Mouse (Mus musculus) right cerebral cortex, postnatal 36 days (tissue): ENCODE measurements around the gene Gm45521.
A peak's percentile ranks its signal among the peaks of the same experiment; 100 is the strongest.
"Not testable (repeated sequence)": the region's sequence is repeated elsewhere in the genome, so short reads cannot be mapped to it uniquely, and the experiment has no call there.

Source experiments
- DNase-seq, 2 experiments: peaks; one replicate each; pipeline ENCODE4 v3.0.0; 2022; ENCODE audit warnings: low spot score in 2 of 2, mixed read lengths in 1 of 2

The Gm45521 gene

DNA sequence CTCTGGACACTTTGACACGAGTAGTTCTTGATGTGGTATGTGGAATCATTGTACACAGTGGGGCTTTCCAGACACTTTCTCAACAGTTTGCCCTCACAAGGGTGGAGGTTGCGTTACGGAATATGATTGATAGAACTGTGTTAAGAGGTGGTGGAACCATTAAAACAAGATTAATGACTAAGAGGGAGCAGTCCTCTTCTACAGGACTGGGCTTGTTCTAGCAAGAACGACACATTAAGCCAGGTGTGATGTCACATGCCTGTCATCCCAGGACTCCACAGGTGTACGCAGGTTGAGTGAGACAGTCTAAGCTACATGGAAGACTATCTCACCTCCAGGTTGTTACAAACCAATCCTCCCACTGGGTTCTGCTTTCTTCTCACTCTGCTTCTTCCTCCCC is 42.3 kb downstream of the Gm45521 start:
- no peak for DNase-seq

DNA sequence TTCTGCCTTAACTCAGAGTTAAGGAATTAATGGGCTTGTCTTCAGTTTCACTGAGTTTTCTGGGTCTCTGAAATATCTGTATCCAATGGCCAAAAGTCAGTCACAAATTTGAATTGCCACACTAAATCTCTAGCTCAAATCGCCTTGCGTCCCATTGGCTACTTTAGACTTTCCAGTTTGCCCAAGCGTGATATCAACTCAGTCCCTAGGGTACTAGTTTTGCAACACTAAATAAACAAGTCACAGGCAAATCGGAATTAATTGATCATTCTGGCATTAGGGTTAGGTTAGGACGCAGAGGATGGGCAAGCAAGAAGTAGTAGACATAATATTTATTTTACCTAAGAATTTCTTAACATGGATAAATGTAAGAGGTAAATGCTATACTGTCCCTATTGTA is 43.2 kb downstream of the Gm45521 start:
- DNase-seq: no peak

DNA sequence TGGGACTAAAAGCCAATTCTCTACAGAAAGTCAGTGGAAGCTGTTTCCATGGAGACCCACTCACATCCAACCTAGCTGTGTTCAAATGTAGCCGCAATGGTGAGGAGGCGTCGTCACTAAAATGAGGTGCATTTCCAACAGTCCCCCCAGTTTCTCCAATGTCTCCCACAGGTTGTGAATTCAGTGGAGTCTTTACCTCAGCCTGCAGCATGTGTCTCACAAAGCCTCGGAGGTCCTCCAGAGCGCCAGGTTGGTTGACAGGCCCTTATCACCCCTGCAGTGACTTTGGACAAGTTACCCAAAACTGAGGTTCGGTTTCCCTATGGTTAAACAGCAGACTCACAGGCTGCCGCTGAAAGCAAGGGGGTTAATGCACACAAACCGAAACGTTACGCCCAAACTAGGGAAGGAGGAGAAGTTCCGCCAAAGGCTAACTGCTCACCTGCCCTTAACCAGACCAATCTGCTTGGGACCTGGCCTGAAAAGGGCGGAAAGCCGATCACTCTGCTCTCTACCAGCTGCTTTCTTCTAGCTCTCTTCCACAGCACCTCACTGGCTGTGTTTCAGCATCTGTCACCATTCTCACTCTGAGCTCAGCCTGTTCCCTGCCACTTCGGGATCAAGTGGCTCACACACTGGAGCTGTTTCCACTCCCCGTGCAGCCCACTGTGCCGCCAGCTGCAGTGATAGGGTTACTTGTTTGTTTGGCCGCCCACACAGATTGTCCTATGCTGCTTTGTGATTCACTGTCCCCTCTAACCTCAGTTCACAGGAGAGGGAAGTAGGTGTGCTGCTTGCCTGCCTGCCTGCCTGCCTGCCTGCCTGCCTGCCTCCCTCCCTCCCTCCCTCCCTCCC is 44.0 kb downstream of the Gm45521 start:
- DNase-seq: peak; percentile 54 to 69

DNA sequence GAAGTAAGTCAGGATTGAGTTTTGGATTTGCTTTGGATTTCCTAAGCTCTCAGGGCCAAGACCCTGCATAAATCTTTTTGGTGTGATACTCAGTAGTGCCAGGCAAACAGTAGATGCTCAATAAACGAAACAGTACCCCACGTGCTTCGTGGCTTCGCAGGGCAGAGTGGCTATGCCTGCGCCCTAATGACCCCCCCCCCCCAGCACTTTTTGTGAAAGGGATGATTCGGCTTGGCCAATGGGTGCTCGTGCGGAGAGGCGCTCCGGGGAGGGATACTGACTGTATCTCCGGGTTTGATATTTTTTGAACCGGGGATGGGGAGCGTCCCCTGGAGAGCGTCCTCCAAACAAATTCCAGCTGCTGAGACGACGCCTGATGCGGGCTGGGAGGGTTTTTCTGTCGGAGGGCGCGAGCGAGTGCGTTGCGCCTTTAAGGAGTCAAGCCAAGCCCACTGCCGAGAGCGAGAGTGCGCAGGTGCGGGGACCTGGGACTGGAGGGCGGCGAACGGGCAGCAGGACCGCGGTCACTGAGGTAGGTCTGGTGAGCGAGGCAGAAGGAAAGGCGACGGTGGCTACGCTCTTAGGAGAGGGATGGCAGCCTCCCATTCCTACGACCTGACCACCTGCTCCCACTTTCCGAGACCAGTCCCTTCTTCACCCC is 45.5 kb downstream of the Gm45521 start, which contains the start of gene Abhd6:
Gene Abhd6, plus strand, starts transcription at position 471 of the 661 bp plus-strand sequence.
- peak; percentile 77 to 80 for DNase-seq

DNA sequence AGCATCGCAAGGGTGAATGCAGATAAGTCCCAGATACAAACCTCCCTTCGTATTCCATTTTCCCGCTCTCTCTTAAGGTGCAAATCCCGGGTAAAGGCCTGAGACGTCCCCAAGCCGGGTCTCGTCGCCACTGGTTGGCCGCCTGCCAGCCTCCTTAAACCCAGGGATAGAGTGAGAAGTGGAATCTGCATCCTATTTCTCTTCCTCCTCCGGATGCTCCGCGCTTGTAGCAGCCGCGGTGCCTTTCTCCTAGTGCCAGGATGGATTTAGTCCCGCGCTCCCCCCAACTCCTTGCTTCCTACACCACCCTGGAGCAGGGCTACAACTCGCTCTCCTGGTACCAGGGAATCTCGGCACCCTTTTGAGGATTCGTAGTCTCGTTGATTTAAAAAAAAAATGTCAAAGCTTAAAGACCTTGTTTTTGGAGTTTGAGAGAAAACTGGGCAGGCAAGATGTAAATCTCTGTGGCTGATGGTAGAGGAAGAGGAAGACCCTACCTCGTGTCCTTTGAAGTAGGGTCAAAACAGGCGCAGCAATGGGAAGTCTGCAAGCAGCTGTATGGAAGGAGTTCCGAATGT is 46.1 kb downstream of the Gm45521 start:
- peak in 1 of 2 experiments; percentile 34 for DNase-seq

DNA sequence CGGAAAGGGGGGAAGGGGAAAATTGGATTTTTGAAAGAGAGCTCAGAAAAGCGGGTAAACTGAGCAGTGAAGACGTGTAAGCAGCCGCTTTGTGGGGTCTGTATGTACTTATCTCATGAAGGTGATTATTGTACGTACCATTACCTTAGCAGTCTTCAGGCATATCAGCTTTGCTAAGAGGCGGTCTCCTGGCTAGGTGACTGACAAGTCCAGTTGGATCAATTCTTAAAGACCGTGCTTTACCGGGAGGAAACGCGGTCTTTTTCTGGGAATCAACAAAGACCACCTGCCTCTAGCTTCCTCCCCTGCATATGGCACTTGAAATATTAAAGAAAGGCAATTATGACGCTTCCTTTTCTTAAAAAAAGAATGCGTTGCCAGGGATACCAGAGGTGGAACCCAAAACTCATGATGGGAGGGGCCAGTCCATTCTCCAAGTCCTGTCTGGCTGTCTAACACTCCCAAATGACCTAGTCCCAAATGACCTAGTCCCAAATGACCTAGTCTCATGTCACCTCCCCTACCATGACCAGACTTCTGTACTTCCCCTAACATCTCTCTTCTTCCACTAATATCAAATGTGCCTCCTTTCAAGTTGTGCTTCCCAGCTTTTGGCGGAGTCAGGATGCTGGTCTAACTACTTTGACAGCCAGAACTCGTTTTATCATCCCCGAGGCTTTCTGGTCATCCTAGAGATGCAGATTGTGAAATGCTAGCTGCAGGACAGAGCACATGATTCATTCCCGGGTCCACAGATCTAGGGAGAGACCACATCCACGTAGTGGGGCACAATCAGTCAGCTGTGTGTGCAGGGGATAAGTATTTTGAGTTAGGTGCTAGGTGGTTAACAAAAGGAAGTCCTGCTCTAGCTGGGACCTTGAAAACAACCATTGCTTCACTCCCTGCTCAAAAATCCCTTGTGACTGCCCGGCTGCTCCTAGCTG is 46.9 kb downstream of the Gm45521 start:
- DNase-seq: no peak

DNA sequence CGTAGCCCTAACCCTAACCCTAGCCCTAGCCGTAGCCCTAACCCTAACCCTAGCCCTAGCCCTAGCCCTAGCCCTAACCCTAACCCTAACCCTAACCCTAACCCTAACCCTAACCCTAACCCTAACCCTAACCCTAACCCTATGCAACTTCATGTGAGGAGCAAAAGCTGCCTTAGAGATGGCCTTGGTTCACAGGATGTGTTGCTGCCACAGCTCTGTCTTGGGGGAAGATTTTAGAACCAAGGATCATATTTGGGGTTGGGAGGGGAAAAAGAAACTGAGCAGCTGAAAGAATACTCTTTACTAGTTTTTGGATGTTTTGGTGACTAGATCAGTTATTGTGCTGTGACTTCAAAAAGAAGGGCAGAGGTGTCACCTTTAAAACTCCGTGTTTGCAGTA is 49.0 kb downstream of the Gm45521 start:
- DNase-seq: not testable (repeated sequence)

DNA sequence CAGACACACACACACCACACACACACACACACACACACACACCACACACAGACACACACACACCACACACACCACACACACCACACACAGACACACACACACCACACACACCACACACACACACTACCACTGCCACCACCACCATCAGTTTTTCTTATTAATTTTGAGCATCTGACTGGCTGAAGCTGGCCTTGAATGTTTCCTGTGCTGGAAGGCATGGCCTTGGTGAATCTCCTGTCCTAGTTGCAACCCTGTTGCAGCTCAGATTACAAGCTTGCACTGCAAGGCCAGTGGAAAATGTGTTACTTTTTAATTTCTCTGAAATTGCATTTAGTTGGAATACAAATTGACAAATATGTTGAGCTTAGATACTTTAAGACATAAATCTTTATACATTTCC is 50.0 kb downstream of the Gm45521 start:
- DNase-seq: no peak

DNA sequence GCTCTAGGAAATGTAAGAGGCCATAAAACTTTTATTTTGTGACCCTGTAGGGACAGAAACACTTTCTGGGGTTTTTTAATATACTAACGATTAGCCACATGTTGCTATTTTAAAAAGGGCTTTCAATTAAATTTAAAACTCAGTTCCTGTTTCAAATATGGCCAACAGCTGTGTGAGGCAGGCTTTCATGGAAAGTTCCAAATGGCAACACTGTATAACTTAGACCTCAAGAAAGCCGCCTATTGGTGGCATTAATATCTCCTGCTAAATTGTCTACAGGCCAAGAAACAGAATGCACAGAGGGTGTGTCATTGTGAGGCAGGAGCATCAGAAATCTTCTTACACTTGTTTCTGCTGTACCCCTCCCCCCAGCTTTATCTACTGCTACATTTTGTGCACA is 50.4 kb downstream of the Gm45521 start:
- DNase-seq: no peak

DNA sequence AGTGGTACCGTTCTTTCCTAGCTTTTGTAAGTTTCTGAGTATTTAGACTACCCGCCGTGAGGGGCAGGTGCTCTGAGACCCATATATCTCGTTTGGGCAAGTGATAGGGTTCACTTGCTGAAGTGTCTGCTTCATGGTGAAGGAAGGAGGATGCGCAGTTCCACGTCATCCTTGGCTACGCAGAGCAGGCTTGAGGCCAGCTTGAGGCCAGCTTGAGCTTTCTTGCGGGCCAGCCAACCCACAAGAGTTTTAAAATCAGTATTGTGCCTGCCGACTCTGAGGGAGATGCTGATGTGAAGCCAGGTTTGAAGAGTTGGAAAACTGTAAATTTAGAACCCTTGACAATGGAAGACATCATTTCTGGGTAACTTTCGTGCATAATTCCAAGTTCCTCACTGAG is 50.8 kb downstream of the Gm45521 start:
- no peak for DNase-seq
